Mouse (Mus musculus): ENCODE measurements around the gene Cenpm.

GRCm38 (mm10) chr15:82208307-82208706, 36.2 kb downstream of the Cenpm start:
- no peak for TF ChIP-seq CTCF (IDR thresholded peaks at IDR 0.05; ENCODE audit: control insufficient read depth, insufficient read depth, insufficient read length)
- no peak for TF ChIP-seq MAX (IDR thresholded peaks at IDR 0.05)
- TF ChIP-seq MYOD1 (IDR thresholded peaks at IDR 0.05; ENCODE audit: control insufficient read depth, insufficient read length, low read depth): no peak
- TF ChIP-seq CEBPB (IDR thresholded peaks at IDR 0.05; ENCODE audit: low read depth): no peak
